Mouse (Mus musculus) small intestine, adult 2 months (tissue): ENCODE data around the gene Ralb.

Experiments used
- CTCF ChIP-seq: fragments of 200-500 bp; IDR thresholded peaks from 2 replicates; pipeline ENCODE4 v1.5.1; 2012; ENCODE audit warnings: low read depth, mild to moderate bottlenecking, control low read depth, inconsistent platforms, low read length, moderate library complexity, mixed read lengths; ENCODE audit not compliant: insufficient replicate concordance, insufficient read length; ENCODE audit errors: extremely low read depth
- POLR2A ChIP-seq: fragments of 200-500 bp; IDR thresholded peaks from 2 replicates; pipeline ENCODE4 v1.6.1; 2012; ENCODE audit warnings: low read depth, mild to moderate bottlenecking, control low read depth, inconsistent platforms, low read length, moderate library complexity

- TF ChIP-seq POLR2A, result no peak
- TF ChIP-seq CTCF, result no peak
These were observed 47.7 kb downstream of the Ralb start for GRCm38 (mm10) chr1:119456671-119457527.
